Mouse (Mus musculus) C2C12 (cell line): ENCODE results near the gene Rps25.

Experiments used
- CEBPB ChIP-seq: IDR thresholded peaks from one replicate; pipeline ENCODE4 v1.6.1; 2011; ENCODE audit warnings: low read depth, mild to moderate bottlenecking, control low read depth, moderate library complexity
- CTCF ChIP-seq: IDR thresholded peaks from one replicate; pipeline ENCODE4 v1.5.1; 2011; ENCODE audit not compliant: control insufficient read depth, insufficient read depth, insufficient read length
- FOSL1 ChIP-seq: IDR thresholded peaks from one replicate; pipeline ENCODE4 v1.8.0; 2011; ENCODE audit warnings: mild to moderate bottlenecking, low read length; ENCODE audit not compliant: poor library complexity, insufficient read depth, severe bottlenecking
- MAX ChIP-seq: IDR thresholded peaks from one replicate; pipeline ENCODE4 v1.6.1; 2011; ENCODE audit warnings: mild to moderate bottlenecking, control low read depth
- MYOD1 ChIP-seq: IDR thresholded peaks from one replicate; pipeline ENCODE4 v1.6.1; 2011; ENCODE audit warnings: low read depth; ENCODE audit not compliant: control insufficient read depth, insufficient read length
- MYOG ChIP-seq: IDR thresholded peaks from one replicate; pipeline ENCODE4 v1.6.1; 2011; ENCODE audit not compliant: control insufficient read depth, insufficient read length; ENCODE audit errors: extremely low read depth
- USF1 ChIP-seq: IDR thresholded peaks from one replicate; pipeline ENCODE4 v1.6.1; 2011; ENCODE audit warnings: low read depth, mild to moderate bottlenecking, control low read depth, moderate library complexity

DNA sequence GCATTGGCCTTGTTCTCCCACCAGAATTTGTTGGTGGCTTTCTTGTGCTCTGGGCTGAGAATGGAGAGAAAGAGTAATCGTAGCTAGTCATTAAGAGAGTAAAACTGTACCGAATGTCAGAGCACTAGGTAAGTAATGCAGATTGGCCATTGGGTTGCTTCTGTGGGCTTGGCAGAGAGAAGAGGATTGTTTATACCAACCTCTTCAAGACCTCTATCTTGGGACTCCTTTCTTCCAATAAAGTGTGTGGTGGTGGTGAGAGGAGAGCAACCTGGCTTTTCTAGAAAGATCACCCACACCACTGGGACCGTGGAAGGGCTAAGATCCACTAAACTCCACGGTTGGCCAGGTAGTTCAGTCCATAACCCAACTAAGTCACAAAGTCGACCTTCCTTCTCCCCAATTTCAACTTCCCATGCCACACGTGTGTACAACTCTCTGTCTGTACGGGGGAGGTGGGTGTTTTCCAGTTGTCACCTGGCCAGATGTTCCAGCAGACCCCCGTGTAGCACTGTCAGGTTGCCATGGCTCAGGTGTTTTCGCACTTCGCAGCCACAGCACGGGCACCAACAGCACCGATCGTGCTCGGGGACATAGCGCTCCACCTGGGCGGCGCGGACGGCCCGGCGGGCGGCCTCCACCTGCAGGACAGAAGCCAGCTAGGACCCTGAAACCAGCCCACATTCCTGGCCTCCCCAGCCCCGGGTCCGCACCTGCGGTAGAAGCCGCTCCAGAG lies 10.4 kb downstream of the Rps25 start:
- TF ChIP-seq FOSL1 = no peak
- TF ChIP-seq CTCF = no peak
- no peak for TF ChIP-seq MYOD1
- no peak for TF ChIP-seq MAX
- TF ChIP-seq USF1 = no peak
- TF ChIP-seq CEBPB = no peak
- no peak for TF ChIP-seq MYOG
